Mouse (Mus musculus) liver, embryonic 15.5 days (tissue): Measurements from ENCODE around the gene Gsta1. TPM values are rescaled to one million over a fixed set of nuclear protein-coding genes. Genes with fewer than 3 reads are reported as not detected.
"Not testable (repeated sequence)": the region's sequence is repeated elsewhere in the genome, so short reads cannot be mapped to it uniquely, and the experiment has no call there.

Experiments used
- ATAC-seq: fragments of 200-750 bp; cut with Nextera tagmentation; 2 replicates; pipeline ENCODE4 v1.8.0; 2017; ENCODE audit warnings: moderate number of reproducible peaks, mild to moderate bottlenecking, moderate library complexity; ENCODE audit not compliant: insufficient read depth
- H3K27ac ChIP-seq: fragments of 300-500 bp; sonication (generic); replicated peaks from 2 replicates; pipeline ENCODE4 v1.5.1; 2015; ENCODE audit warnings: mild to moderate bottlenecking, inconsistent platforms
- H3K27me3 ChIP-seq: fragments of 300-500 bp; sonication (generic); 2 replicates; pipeline ENCODE4 v1.6.1; 2015; ENCODE audit warnings: mild to moderate bottlenecking, inconsistent platforms
- H3K36me3 ChIP-seq: fragments of 300-500 bp; sonication (generic); replicated peaks from 2 replicates; pipeline ENCODE4 v1.6.1; 2015; ENCODE audit warnings: moderate library complexity, mild to moderate bottlenecking, inconsistent platforms
- H3K4me1 ChIP-seq: fragments of 300-500 bp; sonication (generic); replicated peaks from 2 replicates; pipeline ENCODE4 v1.6.1; 2015; ENCODE audit warnings: inconsistent platforms
- H3K4me2 ChIP-seq: fragments of 300-500 bp; sonication (generic); 2 replicates; pipeline ENCODE4 v1.6.1; 2015; ENCODE audit warnings: moderate library complexity, mild to moderate bottlenecking, inconsistent platforms
- H3K4me3 ChIP-seq: fragments of 300-500 bp; sonication (generic); replicated peaks from 2 replicates; pipeline ENCODE4 v1.5.1; 2015; ENCODE audit warnings: mild to moderate bottlenecking, inconsistent platforms
- H3K9ac ChIP-seq: fragments of 300-500 bp; sonication (generic); 2 replicates; pipeline ENCODE4 v1.6.1; 2015; ENCODE audit warnings: moderate library complexity, mild to moderate bottlenecking, inconsistent platforms
- H3K9me3 ChIP-seq: fragments of 300-500 bp; sonication (generic); replicated peaks from 2 replicates; pipeline ENCODE4 v1.6.1; 2016; ENCODE audit warnings: inconsistent platforms
- WGBS: fragments of 180-500 bp; shearing (Covaris S2); methylation state at CpG from one replicate; pipeline ENCODE4 v1.1.7; 2015; ENCODE audit warnings: mixed read lengths; ENCODE audit not compliant: insufficient replicate concordance; 5-methylcytosine and 5-hydroxymethylcytosine counted together
- polyA plus RNA-seq: library from polyadenylated mRNA; unstranded; fragments of >200 nt; fragmentation: Nextera tagmentation; extraction: Ambion mirVana; gene quantifications from 2 replicates; pipeline ENCODE4 v1.2.1, GENCODE M21; 2015

The Gsta1 gene
- polyA plus RNA-seq, 1 experiment from 2014 or later: not detected

GRCm38 (mm10) chr9:78210079-78210478, 20.4 kb upstream of the Gsta1 start:
- no peak for ATAC-seq

GRCm38 (mm10) chr9:78210821-78211220, 19.6 kb upstream of the Gsta1 start:
- H3K4me3 ChIP-seq: no peak overlapping the region
- no peaks in the 10 kb centered on the region; the same call in 1 of the 2 replicates for H3K4me1 ChIP-seq
- no peak overlapping the region for H3K4me2 ChIP-seq
- 0 out of 2 replicates have a peak, but pooled peaks cover 3% of the 10 kb centered on the region for H3K36me3 ChIP-seq
- no peak for ATAC-seq
- H3K27me3 ChIP-seq: no peaks in the 10 kb centered on the region
- 74% methylated on average over 2 of the region's 2 CpGs for WGBS
- H3K9me3 ChIP-seq: no peaks in the 10 kb centered on the region
- H3K9ac ChIP-seq: no peak overlapping the region
- H3K27ac ChIP-seq: no peak overlapping the region

More at GRCm38 (mm10) chr9:78210079-78210478, 20.4 kb upstream of the Gsta1 start:
- Histone ChIP-seq H3K36me3 (0 out of 2 replicates have a peak, but pooled peaks cover 3% of the 10 kb centered on the region), H3K27ac (no peak overlapping the region), H3K4me3 (no peak overlapping the region), H3K9me3 (no peaks in the 10 kb centered on the region), H3K4me1 (no peaks in the 10 kb centered on the region; the same call in 1 of the 2 replicates), H3K4me2 (no peak overlapping the region), H3K27me3 (no peaks in the 10 kb centered on the region), H3K9ac (no peak overlapping the region)
- WGBS: 55% methylated on average over 3 of the region's 3 CpGs

DNA sequence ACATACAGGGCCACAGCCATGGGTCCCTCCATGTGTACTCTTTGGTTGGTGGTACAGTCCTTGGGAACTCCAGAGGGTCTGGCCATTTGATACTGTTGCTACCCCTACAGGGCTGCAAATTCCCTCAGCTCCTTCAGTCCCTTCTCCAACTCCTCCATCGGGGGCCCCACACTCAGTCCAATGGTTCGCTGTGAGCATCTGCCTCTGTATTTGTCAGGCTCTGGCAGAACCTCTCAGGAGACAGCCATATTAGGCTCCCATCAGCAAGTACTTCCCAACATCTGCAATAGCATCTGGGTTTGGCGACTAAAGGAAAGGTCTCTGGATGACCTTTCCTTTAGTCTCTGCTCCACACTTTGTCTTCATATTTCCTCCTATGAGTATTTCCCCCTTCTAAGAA, 18.9 kb upstream of the Gsta1 start:
- H3K4me3 ChIP-seq: no peak overlapping the region
- WGBS: 72% methylated on average over 3 of the region's 3 CpGs
- no peaks in the 10 kb centered on the region for H3K27me3 ChIP-seq
- H3K4me1 ChIP-seq: no peaks in the 10 kb centered on the region; the same call in 1 of the 2 replicates
- no peak overlapping the region for H3K4me2 ChIP-seq
- no peaks in the 10 kb centered on the region for H3K9me3 ChIP-seq
- no peak for ATAC-seq
- 0 out of 2 replicates have a peak, but pooled peaks cover under 1% of the 10 kb centered on the region for H3K36me3 ChIP-seq
- H3K27ac ChIP-seq: no peak overlapping the region
- no peak overlapping the region for H3K9ac ChIP-seq

DNA sequence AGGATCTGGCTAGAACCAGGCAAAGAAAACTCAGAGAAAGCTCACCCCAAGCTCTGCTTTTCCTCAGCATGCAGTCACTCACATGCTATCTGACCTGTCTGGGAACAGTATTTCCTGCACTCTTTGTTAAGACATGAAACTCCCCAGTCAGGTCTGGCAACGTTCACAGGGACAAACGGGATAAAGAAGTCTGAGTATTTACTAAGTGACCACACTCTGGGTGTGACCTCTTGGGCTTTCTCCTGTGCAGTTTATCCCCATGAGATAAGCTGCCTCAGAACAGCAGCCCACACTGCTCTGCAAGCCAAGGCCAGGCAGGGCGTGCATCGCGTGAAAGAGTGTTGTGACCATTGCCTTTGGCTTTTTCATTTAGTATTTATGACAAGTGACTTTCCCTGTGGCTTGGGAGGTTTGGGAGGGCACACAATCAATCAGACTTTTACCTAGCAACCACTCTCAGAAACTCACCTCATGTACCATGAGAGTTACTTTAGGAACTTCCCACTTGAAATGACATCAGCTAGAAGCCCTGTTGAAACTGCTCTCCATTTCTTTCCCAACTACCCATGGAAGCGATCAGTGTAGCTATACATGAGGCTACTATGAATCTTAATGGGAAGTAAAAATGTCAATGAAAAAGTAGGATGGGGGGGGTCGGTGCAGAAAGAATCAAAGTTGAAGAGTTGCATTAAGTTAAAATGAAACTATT, 18.0 kb upstream of the Gsta1 start:
- Histone ChIP-seq H3K4me1 (peaks cover 6% of the 10 kb centered on the region; the same call in 1 of the 2 replicates), H3K4me2 (no peak overlapping the region), H3K9ac (no peak overlapping the region), H3K27ac (no peak overlapping the region), H3K36me3 (no peaks in the 10 kb centered on the region), H3K4me3 (no peak overlapping the region), H3K9me3 (no peaks in the 10 kb centered on the region), H3K27me3 (no peaks in the 10 kb centered on the region)
- 35% methylated on average over 7 of the region's 7 CpGs for WGBS
- no peak for ATAC-seq

GRCm38 (mm10) chr9:78217074-78217473, 13.4 kb upstream of the Gsta1 start:
- Histone ChIP-seq H3K27ac (no peak overlapping the region), H3K4me3 (no peak overlapping the region), H3K4me2 (no peak overlapping the region), H3K36me3 (no peaks in the 10 kb centered on the region), H3K27me3 (no peaks in the 10 kb centered on the region), H3K4me1 (peaks cover 7% of the 10 kb centered on the region; the same call in 1 of the 2 replicates), H3K9me3 (no peaks in the 10 kb centered on the region), H3K9ac (no peak overlapping the region)
- WGBS: 45% methylated on average over 4 of the region's 4 CpGs
- ATAC-seq: 0 out of 2 replicates have a peak, but pooled peaks have one; percentile 49

GRCm38 (mm10) chr9:78222616-78223015, 7.8 kb upstream of the Gsta1 start:
- ATAC-seq: no peak
- Histone ChIP-seq H3K9me3 (no peaks in the 10 kb centered on the region), H3K27me3 (no peaks in the 10 kb centered on the region), H3K9ac (no peak overlapping the region), H3K4me3 (no peak overlapping the region), H3K4me2 (no peak overlapping the region), H3K36me3 (no peaks in the 10 kb centered on the region), H3K4me1 (0 out of 2 replicates have a peak, but pooled peaks cover under 1% of the 10 kb centered on the region), H3K27ac (no peak overlapping the region)
- WGBS: 44% methylated on average over 8 of the region's 8 CpGs

GRCm38 (mm10) chr9:78223221-78223902, 7.1 kb upstream of the Gsta1 start:
- H3K27ac ChIP-seq: no peak overlapping the region
- no peak overlapping the region for H3K9ac ChIP-seq
- H3K4me3 ChIP-seq: no peak overlapping the region
- H3K27me3 ChIP-seq: no peaks in the 10 kb centered on the region
- H3K4me2 ChIP-seq: no peak overlapping the region
- no peaks in the 10 kb centered on the region for H3K9me3 ChIP-seq
- H3K36me3 ChIP-seq: no peaks in the 10 kb centered on the region
- H3K4me1 ChIP-seq: no peaks in the 10 kb centered on the region
- no peak for ATAC-seq
- 60% methylated on average over 10 of the region's 10 CpGs for WGBS

DNA sequence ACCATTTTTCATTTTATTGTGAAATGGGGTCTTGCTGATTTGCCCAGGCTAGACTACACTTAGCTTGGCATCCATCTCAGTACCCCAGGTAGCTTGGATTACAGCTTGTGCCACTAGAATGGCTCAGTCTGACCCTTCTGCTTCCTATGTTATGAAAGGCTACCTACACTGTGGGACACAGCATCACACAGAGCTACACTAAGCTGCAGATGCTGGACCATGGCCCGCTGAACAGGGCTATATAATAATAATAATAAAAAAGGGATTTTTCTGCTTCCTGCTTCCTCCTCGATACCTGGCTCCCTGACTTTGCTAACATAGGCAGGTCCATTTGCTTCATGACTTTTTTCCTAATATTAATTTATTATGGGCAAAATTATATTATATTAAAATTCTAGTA, 6.0 kb upstream of the Gsta1 start:
- no peaks in the 10 kb centered on the region for H3K9me3 ChIP-seq
- H3K4me3 ChIP-seq: no peak overlapping the region
- no peak for ATAC-seq
- no peak overlapping the region for H3K4me2 ChIP-seq
- H3K9ac ChIP-seq: no peak overlapping the region
- no peaks in the 10 kb centered on the region for H3K4me1 ChIP-seq
- no peak overlapping the region for H3K27ac ChIP-seq
- H3K27me3 ChIP-seq: no peaks in the 10 kb centered on the region
- H3K36me3 ChIP-seq: no peaks in the 10 kb centered on the region
- 70% methylated on average over 2 of the region's 2 CpGs for WGBS

GRCm38 (mm10) chr9:78225304-78225703, 5.2 kb upstream of the Gsta1 start:
- no peaks in the 10 kb centered on the region for H3K27me3 ChIP-seq
- ATAC-seq: no peak
- H3K4me1 ChIP-seq: no peaks in the 10 kb centered on the region
- H3K36me3 ChIP-seq: no peaks in the 10 kb centered on the region
- 42% methylated on average over 11 of the region's 11 CpGs for WGBS
- no peak overlapping the region for H3K4me2 ChIP-seq
- H3K9me3 ChIP-seq: no peaks in the 10 kb centered on the region
- H3K27ac ChIP-seq: no peak overlapping the region
- no peak overlapping the region for H3K4me3 ChIP-seq
- no peak overlapping the region for H3K9ac ChIP-seq

- Histone ChIP-seq H3K4me2 (no peak overlapping the region), H3K9ac (no peak overlapping the region), H3K4me1 (no peaks in the 10 kb centered on the region), H3K9me3 (no peaks in the 10 kb centered on the region), H3K27ac (no peak overlapping the region), H3K36me3 (no peaks in the 10 kb centered on the region), H3K4me3 (no peak overlapping the region), H3K27me3 (no peaks in the 10 kb centered on the region)
- ATAC-seq: no peak
- 46% methylated on average over 2 of the region's 2 CpGs for WGBS
These were observed 2.3 kb upstream of the Gsta1 start for GRCm38 (mm10) chr9:78228122-78228521.

DNA sequence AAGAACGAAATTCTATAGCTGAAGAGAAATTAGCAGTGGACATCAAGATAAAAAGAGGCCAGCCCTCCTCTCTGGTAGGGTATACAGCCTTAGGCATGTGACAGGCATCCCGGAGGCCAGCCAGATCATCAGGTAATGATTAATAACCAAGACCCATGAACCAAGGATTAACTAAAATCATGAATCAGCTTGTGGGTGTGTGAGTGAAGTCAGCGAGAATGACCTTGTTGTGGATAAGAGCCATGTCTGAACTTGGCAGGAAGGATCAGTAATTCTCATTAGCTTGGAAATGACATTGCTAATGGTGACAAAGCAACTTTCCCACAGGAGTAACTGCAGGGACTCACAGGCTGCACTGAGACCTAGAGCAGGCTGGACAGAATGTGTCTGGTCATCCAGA, 798 bp upstream of the Gsta1 start:
- H3K27ac ChIP-seq, H3K36me3 ChIP-seq, H3K4me1 ChIP-seq, ATAC-seq, H3K27me3 ChIP-seq, H3K9me3 ChIP-seq, H3K4me2 ChIP-seq, H3K4me3 ChIP-seq, H3K9ac ChIP-seq: not testable (repeated sequence)
- 43% methylated on average over 3 of the region's 3 CpGs for WGBS
